Mouse (Mus musculus) Patski (cell line): ENCODE measurements around the gene Pan2. TPM values are rescaled to one million over a fixed set of nuclear protein-coding genes. Genes with fewer than 3 reads are reported as not detected.

Experiments
- ATAC-seq: fragments of 100-300 bp; one replicate; pipeline ENCODE4 v1.8.0; 2021
- CTCF ChIA-PET: fragments of 350-600 bp; sonication (Branson Sonifier 250); formaldehyde crosslinking; loops from one replicate; lab custom pipeline; 2022; ENCODE audit warnings: inconsistent platforms; lab: Charles Lee
- POLR2A ChIA-PET: fragments of 350-600 bp; sonication (Branson Sonifier 250); formaldehyde crosslinking; loops from one replicate; lab custom pipeline; 2022; ENCODE audit warnings: antibody characterized with exemption, inconsistent platforms; lab: Charles Lee
- DNase-seq: peaks from one replicate; pipeline ENCODE4 v3.0.0-alpha.2; 2011; ENCODE audit warnings: low read depth, low spot score
- H3K27me3 ChIP-seq: fragments of 371-371 bp; one replicate; pipeline ENCODE4 v1.5.1; 2021
- CTCF ChIP-seq: fragments of 100-300 bp; IDR thresholded peaks from one replicate; pipeline ENCODE4 v1.5.1; 2021
- in situ Hi-C: fragments of 300-500 bp; cut with MboI; formaldehyde crosslinking; loops from 3 replicates; pipeline ENCODE4 v1.11.1; 2018; ENCODE audit warnings: low pct_unique_long_range_greater_than_20kb, mixed read lengths
- polyA plus RNA-seq: library from polyadenylated mRNA; unstranded; gene quantifications from one replicate; pipeline ENCODE4 v1.2.3, GENCODE M21; 2021

Gene Pan2
- polyA plus RNA-seq, 1 experiment from 2014 or later = 20.3 TPM

- POLR2A ChIA-PET = interaction anchor here (0.8 kb wide), 1 partner anchor 14 kb away, joined by 6 read pairs; no protein-coding TSS in a partner anchor
- H3K27me3 ChIP-seq = no peaks in the 10 kb centered on the region
- in situ Hi-C loops = no loop called here
- TF ChIP-seq CTCF = peak; percentile 65
- no peak for DNase-seq
- no peak for ATAC-seq
- CTCF ChIA-PET = interaction anchor here (0.7 to 2.4 kb wide), 3 partner anchors 11 to 21 kb away, joined by 3 to 12 read pairs (median 3); no protein-coding TSS in a partner anchor
These were observed 37.1 kb downstream of the Pan2 start for GRCm38 (mm10) chr10:128340257-128340656.

- ChIA-PET POLR2A (no interaction called here), CTCF (no interaction called here)
- DNase-seq (no peak), ATAC-seq (no peak)
- H3K27me3 ChIP-seq = no peaks in the 10 kb centered on the region
- no peak for TF ChIP-seq CTCF
- in situ Hi-C loops = no loop called here
These were observed 40.3 kb downstream of the Pan2 start for GRCm38 (mm10) chr10:128343436-128343835.

GRCm38 (mm10) chr10:128344568-128345275 lies 41.6 kb downstream of the Pan2 start:
- CTCF ChIA-PET = interaction anchor here (0.9 to 2.8 kb wide), 8 partner anchors 9 to 76 kb away, joined by 3 to 14 read pairs (median 4); partner anchors contain the start of gene Apof
- POLR2A ChIA-PET = interaction anchor here (0.6 to 2.0 kb wide), 4 partner anchors 16 to 252 kb away, joined by 4 to 5 read pairs (median 4); partner anchors contain the start of gene Ankrd52
- in situ Hi-C loops = no loop called here
- TF ChIP-seq CTCF = no peak
- peak; percentile 81 for DNase-seq
- no peaks in the 10 kb centered on the region for H3K27me3 ChIP-seq
- ATAC-seq = peak; percentile 87

- ChIA-PET POLR2A (interaction anchor here (0.9 kb wide), 1 partner anchor 143 kb away, joined by 3 read pairs; no protein-coding TSS in a partner anchor), CTCF (interaction anchor here (1.3 to 4.3 kb wide), 3 partner anchors 11 to 14 kb away, joined by 3 to 14 read pairs (median 4); no protein-coding TSS in a partner anchor)
- in situ Hi-C loops = no loop called here
- no peak for ATAC-seq
- DNase-seq = no peak
- TF ChIP-seq CTCF = no peak
- no peaks in the 10 kb centered on the region for H3K27me3 ChIP-seq
These were observed 44.4 kb downstream of the Pan2 start for GRCm38 (mm10) chr10:128347541-128347940.

- ATAC-seq (no peak), DNase-seq (no peak)
- no peaks in the 10 kb centered on the region for H3K27me3 ChIP-seq
- in situ Hi-C loops = no loop called here
- peak; percentile 80 for TF ChIP-seq CTCF
- POLR2A ChIA-PET = interaction anchor here (1.2 to 1.3 kb wide), 2 partner anchors 21 to 23 kb away, joined by 3 to 8 read pairs; partner anchors contain the start of gene Cs
- CTCF ChIA-PET = interaction anchor here (0.7 to 9.0 kb wide), 13 partner anchors 9 to 187 kb away, joined by 3 to 56 read pairs (median 4); partner anchors contain the start of genes Coq10a and Cs
These were observed 55.7 kb downstream of the Pan2 start for GRCm38 (mm10) chr10:128358796-128359195.

- TF ChIP-seq CTCF = no peak
These were observed 56.1 kb downstream of the Pan2 start for GRCm38 (mm10) chr10:128359226-128359625.

GRCm38 (mm10) chr10:128361836-128362235 lies 58.7 kb downstream of the Pan2 start:
- no peak for ATAC-seq

More at GRCm38 (mm10) chr10:128359226-128359625, 56.1 kb downstream of the Pan2 start:
- CTCF ChIA-PET = interaction anchor here (0.7 to 9.0 kb wide), 13 partner anchors 8 to 187 kb away, joined by 3 to 56 read pairs (median 4); partner anchors contain the start of genes Coq10a and Cs
- H3K27me3 ChIP-seq = no peaks in the 10 kb centered on the region
- DNase-seq (no peak), ATAC-seq (no peak)
- POLR2A ChIA-PET = interaction anchor here (1.3 to 1.8 kb wide), 2 partner anchors 15 to 21 kb away, joined by 5 to 8 read pairs; partner anchors contain the start of gene Cs
- in situ Hi-C loops = no loop called here

GRCm38 (mm10) chr10:128362568-128362967 lies 59.4 kb downstream of the Pan2 start:
- ATAC-seq = no peak
- TF ChIP-seq CTCF = peak; percentile 69
- H3K27me3 ChIP-seq = no peaks in the 10 kb centered on the region
- DNase-seq = no peak
- CTCF ChIA-PET = interaction anchor here (1.1 to 9.0 kb wide), 8 partner anchors 8 to 88 kb away, joined by 3 to 56 read pairs (median 4); no protein-coding TSS in a partner anchor
- POLR2A ChIA-PET = no interaction called here
- in situ Hi-C loops = no loop called here

More at GRCm38 (mm10) chr10:128361836-128362235, 58.7 kb downstream of the Pan2 start:
- no peak for DNase-seq
- TF ChIP-seq CTCF = no peak
- in situ Hi-C loops = no loop called here
- CTCF ChIA-PET = interaction anchor here (0.7 to 9.0 kb wide), 9 partner anchors 8 to 94 kb away, joined by 3 to 56 read pairs (median 4); no protein-coding TSS in a partner anchor
- no peaks in the 10 kb centered on the region for H3K27me3 ChIP-seq
- POLR2A ChIA-PET = interaction anchor here (1.4 kb wide), 1 partner anchor 15 kb away, joined by 3 read pairs; the partner anchor contains the start of gene Ankrd52

- in situ Hi-C loops = loop anchor here (5.0 kb wide), 1 partner anchor 89 kb away; the partner anchor contains the start of gene Smarcc2
- no peak for DNase-seq
- no peak for TF ChIP-seq CTCF
- ChIA-PET POLR2A (interaction anchor here (1.0 to 4.1 kb wide), 5 partner anchors 9 to 72 kb away, joined by 3 to 17 read pairs (median 7); partner anchors contain the start of genes Ankrd52, Cs, Nabp2 and Rnf41), CTCF (interaction anchor here (0.9 to 3.8 kb wide), 3 partner anchors 9 to 43 kb away, joined by 3 to 17 read pairs (median 4); partner anchors contain the start of genes Nabp2 and Rnf41)
- ATAC-seq = no peak
- no peaks in the 10 kb centered on the region for H3K27me3 ChIP-seq
These were observed 64.8 kb downstream of the Pan2 start for GRCm38 (mm10) chr10:128367899-128368401.
